Mouse (Mus musculus) liver, postnatal 0 days (tissue): ENCODE results near the gene Gm48551.

ENCODE experiments used
- CTCF ChIP-seq: sonication (generic); IDR thresholded peaks from 2 replicates; pipeline ENCODE4 v1.5.1; 2016; ENCODE audit warnings: antibody characterized with exemption, low read depth
- EP300 ChIP-seq: IDR thresholded peaks from 2 replicates; pipeline ENCODE4 v1.6.1; 2016; ENCODE audit warnings: antibody characterized with exemption, low read depth, mild to moderate bottlenecking

- TF ChIP-seq CTCF (no peak), EP300 (no peak)
Observed at GRCm38 (mm10) chr10:81415146-81415545, 30.9 kb downstream of the Gm48551 start.
